Mouse (Mus musculus) hematopoietic stem cell, adult 5-6 weeks (primary cell): Measurements from ENCODE around the gene Ctnnbl1. TPM values are rescaled to one million over a fixed set of nuclear protein-coding genes. Genes with fewer than 3 reads are reported as not detected.

Source experiments
- ATAC-seq, 2 experiments: fragments of 125-278 bp in 1 of 2; replicated peaks in 1 of 2; 2 replicates each; pipeline ENCODE4 v1.8.0; 2016 to 2017; ENCODE audit warnings: inconsistent platforms in 2 of 2, mild to moderate bottlenecking in 2 of 2, moderate number of reproducible peaks in 2 of 2, low read depth in 1 of 2, moderate TSS enrichment in 1 of 2; ENCODE audit not compliant: low FRiP score in 2 of 2, poor library complexity in 2 of 2, severe bottlenecking in 2 of 2, insufficient read depth in 1 of 2, low TSS enrichment in 1 of 2
- total RNA-seq: library from RNA; stranded (forward); fragments of 172-1452, 232-1000 nt; gene quantifications from 2 replicates; pipeline ENCODE4 v1.2.3, GENCODE M21; 2017

The Ctnnbl1 gene
- 40.1 and 52.5 TPM in 2 replicates for total RNA-seq

- peak; percentile 99 for ATAC-seq
These were observed at the start of gene Ctnnbl1 for GRCm38 (mm10) chr2:157736854-157737850. TSS of gene Ctnnbl1 (plus strand) at chr2:157737401.

- ATAC-seq: no peak
These were observed 49.7 kb upstream of the Ctnnbl1 start for GRCm38 (mm10) chr2:157687506-157687905.

GRCm38 (mm10) chr2:157691266-157692105 lies 45.7 kb upstream of the Ctnnbl1 start:
- no peak for ATAC-seq

- no peak for ATAC-seq
These were observed 44.8 kb upstream of the Ctnnbl1 start for GRCm38 (mm10) chr2:157692365-157692932.

GRCm38 (mm10) chr2:157693576-157693975 lies 43.6 kb upstream of the Ctnnbl1 start:
- ATAC-seq: no peak

GRCm38 (mm10) chr2:157696297-157696731 lies 40.9 kb upstream of the Ctnnbl1 start:
- no peak for ATAC-seq

GRCm38 (mm10) chr2:157703155-157703554 lies 34.0 kb upstream of the Ctnnbl1 start:
- no peak for ATAC-seq

- ATAC-seq: no peak
These were observed 32.0 kb upstream of the Ctnnbl1 start for GRCm38 (mm10) chr2:157704991-157705776.

- ATAC-seq: no peak
These were observed 31.4 kb upstream of the Ctnnbl1 start for GRCm38 (mm10) chr2:157705777-157706158.

GRCm38 (mm10) chr2:157707191-157707923 lies 29.8 kb upstream of the Ctnnbl1 start:
- ATAC-seq: no peak

- no peak for ATAC-seq
These were observed 24.5 kb upstream of the Ctnnbl1 start for GRCm38 (mm10) chr2:157712677-157713076.

- no peak for ATAC-seq
These were observed 21.5 kb upstream of the Ctnnbl1 start for GRCm38 (mm10) chr2:157715586-157716191.

GRCm38 (mm10) chr2:157718441-157718840 lies 18.8 kb upstream of the Ctnnbl1 start:
- ATAC-seq: no peak

- ATAC-seq: no peak
These were observed 13.2 kb upstream of the Ctnnbl1 start for GRCm38 (mm10) chr2:157723883-157724573.

- no peak for ATAC-seq
These were observed 12.7 kb upstream of the Ctnnbl1 start for GRCm38 (mm10) chr2:157724574-157724914.

- peak; percentile 68 to 80; a peak in 3 of 4 replicates for ATAC-seq
These were observed 7.4 kb downstream of the Ctnnbl1 start for GRCm38 (mm10) chr2:157744619-157745018.
